Mouse (Mus musculus) left cerebral cortex, postnatal 14 days (tissue): ENCODE measurements at regions not wholly inside any gene's neighbourhood (a gene's known extent, or its start where the extent isn't known, plus 50 kb on each side); places are given as distances from the start of the nearest gene placed in this dataset.

Source experiments
- DNase-seq, 2 experiments: peaks; one replicate each; pipeline ENCODE4 v3.0.0; 2021 to 2022; ENCODE audit warnings: low spot score in 2 of 2, mixed read lengths in 1 of 2
- intact Hi-C: fragments of 180-260 bp; cut with DNase I; formaldehyde crosslinking; loops from one replicate; pipeline ENCODE4 v1.15.1; 2025

- intact Hi-C loops: no loop called here
- no peak for DNase-seq
Measured at GRCm38 (mm10) chr2:61137378-61137777, 174.4 kb upstream of the Rbms1 start.

DNA sequence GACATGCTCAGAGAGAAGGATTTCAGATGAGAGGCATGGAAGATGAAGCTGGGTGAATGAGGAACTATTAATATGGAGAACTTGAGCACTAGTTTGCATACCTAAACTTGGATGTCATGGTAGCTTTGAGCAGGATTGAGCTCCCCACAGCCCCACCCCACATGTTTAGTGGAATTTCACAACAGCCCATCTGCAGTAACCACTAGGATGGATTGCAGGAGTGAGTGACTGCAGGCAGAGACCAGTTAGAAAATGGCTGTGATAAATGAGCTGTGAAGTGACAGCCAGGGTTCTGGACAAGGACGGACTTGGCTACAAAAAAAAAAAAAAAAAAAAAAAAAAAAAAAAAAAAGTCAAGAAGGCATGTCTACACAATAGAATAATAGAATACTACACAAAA is 173.9 kb upstream of the Rbms1 start:
- DNase-seq: no peak
- intact Hi-C loops: no loop called here

DNA sequence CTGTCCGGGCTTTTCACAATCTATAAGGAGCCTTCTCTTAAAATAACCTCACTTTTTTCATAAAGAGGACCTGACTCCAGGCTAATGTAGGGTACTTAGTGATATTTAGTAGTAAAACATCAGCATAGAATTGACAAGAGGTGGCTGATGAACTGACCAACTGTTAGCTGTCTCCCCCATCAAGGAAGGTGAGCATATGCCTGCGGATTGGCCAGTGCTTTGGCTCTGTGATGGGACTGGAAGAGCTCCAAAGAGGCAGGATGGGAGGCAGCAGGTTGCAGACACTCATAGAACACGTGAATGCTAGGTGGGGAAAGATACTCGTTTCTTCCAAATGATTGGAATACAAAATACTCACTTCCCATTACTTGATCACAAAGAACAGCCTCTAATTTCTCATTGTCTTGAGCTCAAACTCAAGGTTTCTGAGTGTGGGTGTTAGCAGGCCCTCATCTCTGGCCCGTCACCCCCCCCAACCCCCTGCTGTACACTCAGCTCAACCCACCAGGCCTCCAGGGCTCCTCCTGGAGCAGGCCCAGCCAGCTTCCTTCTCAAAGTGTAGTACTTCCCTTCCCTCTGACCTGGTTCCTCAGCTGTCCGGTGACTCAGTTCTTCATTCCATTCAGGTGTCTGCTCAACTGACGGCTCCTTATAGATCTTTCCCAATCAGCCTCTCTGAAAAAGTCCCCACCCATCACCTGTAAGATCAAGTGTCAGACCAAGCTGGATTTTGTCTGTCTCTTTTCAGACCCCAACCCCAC is 160.2 kb upstream of the Rbms1 start:
- no peak for DNase-seq
- intact Hi-C loops: no loop called here

DNA sequence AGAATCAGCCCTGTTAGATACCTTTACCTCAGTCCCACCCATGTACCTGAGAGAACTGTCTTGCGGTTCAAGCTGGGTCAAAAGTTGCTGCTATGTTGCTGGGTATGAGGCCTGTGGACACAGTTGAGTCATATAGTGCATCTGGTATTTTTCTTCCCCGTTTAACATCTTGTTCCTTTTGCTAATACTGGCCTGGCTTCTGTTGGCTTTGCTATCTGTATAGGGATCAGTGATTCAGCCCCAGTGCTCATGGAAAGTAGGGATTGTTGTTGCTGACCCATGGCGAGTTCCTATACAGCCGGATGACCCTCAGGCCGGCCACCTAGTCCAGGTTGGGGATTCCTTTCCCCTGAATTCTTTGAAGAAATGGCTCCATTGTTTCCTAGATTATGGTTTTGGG is 158.3 kb upstream of the Rbms1 start:
- intact Hi-C loops: no loop called here
- no peak for DNase-seq

DNA sequence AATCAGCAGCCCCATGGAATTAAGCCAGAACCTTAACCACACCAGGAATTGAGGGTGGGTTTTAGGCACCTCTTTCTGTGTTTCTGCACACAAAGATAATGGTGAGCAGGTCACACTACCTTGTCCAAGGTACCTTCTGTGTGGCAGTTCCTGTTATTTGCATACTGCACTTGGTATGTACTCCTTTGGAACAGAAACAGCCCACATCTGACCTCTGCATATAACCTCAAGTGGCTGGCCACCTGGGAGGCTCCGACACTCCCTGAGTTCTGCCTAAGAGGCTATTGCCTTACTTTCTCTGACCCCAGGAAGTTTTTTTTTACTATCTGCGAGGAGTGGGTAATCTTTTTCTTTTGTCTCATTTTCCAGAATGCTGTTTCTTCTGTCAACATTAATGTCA is 151.6 kb upstream of the Rbms1 start:
- no peak for DNase-seq
- intact Hi-C loops: no loop called here

DNA sequence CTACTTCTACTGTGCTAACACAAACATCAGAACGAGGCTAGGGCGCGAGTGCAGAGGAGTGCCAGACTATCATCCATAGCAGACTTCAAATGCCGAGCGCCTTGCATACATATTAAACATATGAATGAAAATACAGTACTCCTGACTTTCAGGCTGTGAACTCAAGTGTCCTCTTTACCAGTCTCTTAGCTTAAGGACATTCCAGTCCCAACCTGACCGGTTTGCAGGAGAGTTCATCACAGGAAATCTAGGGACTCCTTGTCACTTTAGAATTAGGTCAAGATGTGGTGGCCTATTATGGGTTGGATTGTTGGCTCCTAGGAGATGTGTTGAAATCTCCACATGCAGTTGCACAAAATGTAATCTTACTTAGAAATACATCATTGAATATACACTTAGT is 150.9 kb upstream of the Rbms1 start:
- intact Hi-C loops: no loop called here
- no peak for DNase-seq

DNA sequence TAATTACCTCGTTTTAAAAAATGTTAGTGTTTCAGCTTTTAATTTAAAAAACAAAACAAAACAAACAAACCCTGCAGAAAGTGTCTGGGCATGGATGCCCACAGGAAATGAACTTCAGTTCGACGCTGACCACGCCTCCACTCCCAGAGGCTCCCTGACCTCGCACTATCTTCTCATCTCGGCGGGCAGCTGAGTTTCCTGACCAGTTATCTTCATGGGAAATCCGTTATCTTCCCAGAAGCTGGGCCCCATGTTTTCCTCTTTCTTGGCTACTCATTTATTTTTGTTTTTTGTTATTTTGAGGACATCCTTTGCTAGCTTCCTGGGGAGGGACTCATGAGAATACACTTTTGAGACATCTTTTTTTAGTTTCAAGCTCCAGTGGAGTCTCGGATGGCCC is 147.6 kb upstream of the Rbms1 start:
- intact Hi-C loops: no loop called here
- no peak for DNase-seq

GRCm38 (mm10) chr2:61109564-61109963 is 146.6 kb upstream of the Rbms1 start:
- intact Hi-C loops: no loop called here
- DNase-seq: no peak

DNA sequence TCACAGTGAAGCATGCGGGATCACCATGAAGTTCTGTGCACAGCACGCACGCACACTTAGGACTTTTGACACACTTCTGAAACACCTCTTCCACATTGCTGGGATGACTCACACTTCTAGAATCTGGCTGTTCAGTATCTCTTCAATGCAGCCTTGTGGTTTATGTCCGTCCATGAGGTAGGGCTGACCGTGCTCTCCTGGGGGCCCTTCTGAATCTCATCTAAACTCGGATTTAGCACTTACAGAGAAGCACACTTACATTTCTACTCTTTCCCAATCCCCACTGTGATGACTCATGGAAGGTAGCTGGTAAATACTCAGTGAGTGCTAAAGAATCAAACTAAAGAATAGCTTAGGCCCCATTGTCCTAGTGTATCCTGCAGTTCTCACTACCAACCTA is 142.2 kb upstream of the Rbms1 start:
- intact Hi-C loops: no loop called here
- DNase-seq: no peak

DNA sequence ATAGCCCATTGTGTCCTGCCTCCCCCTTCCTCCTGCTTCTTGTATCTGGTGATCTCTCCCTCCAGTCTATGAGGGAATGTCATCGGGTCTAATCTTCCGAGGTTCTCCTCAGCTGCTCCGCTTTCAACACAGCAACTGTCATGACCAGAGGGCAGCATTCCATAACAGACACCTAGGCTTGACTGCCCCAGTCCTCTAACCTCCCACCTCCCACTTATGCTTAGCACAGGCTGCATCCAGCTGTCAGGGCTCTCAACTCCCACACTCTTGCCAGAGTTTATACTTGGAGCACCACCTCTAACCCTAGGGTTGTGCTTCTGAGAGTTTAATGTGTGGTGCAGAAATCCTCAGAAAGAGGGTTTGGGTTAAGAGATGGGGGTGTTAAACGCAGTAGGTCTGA is 137.9 kb upstream of the Rbms1 start:
- intact Hi-C loops: no loop called here

DNA sequence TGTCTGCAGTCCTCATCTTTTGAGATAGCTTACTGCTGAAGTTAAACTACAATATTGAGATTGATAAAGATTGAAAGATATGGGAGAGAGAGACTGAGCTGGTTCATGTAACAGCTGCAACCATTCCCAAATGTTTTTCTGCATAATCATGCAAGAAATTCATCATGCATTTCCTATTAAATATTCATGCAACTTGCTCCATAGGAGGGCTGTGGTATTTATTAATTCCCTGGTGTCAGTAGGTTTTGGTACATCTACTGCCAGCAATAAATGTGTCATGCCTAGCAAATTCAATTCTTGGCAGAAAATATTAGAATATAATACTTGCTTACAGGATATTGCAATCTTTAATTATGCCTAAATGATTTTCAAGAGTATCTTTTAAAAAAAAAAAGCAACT is 125.5 kb upstream of the Rbms1 start:
- DNase-seq: no peak
- intact Hi-C loops: no loop called here

More for the DNA sequence above, 137.9 kb upstream of the Rbms1 start:
- no peak for DNase-seq

GRCm38 (mm10) chr2:61084835-61085234 is 121.8 kb upstream of the Rbms1 start:
- intact Hi-C loops: no loop called here
- no peak for DNase-seq

GRCm38 (mm10) chr2:61083100-61083499 is 120.1 kb upstream of the Rbms1 start:
- intact Hi-C loops: no loop called here
- no peak for DNase-seq

DNA sequence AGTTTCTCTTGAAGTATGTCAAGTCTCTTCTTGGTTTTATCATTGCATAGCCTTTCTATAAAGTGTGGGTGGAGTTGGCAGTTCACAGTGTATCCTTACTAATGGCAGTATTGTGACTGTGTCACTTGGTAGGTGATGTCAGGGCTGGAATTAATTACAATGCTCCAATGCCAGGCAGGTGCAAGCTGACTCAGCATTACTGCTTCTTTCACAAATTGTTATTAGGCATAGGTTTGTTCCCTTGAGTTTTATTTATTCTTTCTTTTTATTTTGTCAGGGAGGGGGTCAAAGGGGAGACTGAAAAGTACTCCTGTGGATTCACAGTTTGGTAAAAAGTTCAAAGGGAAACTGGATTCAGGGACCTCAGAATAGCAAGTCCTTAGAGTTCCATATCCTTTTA is 119.6 kb upstream of the Rbms1 start:
- DNase-seq: no peak
- intact Hi-C loops: no loop called here

GRCm38 (mm10) chr2:61080006-61080405 is 117.0 kb upstream of the Rbms1 start:
- intact Hi-C loops: no loop called here

GRCm38 (mm10) chr2:61071025-61071424 is 108.0 kb upstream of the Rbms1 start:
- no peak for DNase-seq
- intact Hi-C loops: no loop called here

More at GRCm38 (mm10) chr2:61080006-61080405, 117.0 kb upstream of the Rbms1 start:
- DNase-seq: no peak

DNA sequence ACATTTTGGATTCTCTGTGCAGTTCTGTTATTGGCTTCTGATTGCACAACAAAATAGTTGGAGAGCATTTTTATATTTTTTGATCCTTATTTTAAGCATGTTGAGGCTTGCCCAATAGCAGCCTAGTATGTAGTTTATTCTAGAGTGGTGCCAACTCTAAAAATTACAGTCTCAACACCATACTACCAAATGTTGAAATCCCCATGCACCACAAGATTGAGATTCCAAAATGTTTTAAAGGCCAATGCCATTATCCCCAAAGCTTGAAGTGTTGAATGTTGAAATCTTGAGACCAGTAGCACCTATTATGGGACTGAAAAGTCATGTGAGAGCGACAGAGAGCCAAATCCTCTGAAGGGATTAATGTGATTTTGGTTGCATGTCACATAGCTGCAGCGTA is 104.9 kb upstream of the Rbms1 start:
- no peak for DNase-seq
- intact Hi-C loops: no loop called here

GRCm38 (mm10) chr2:61062125-61062524 is 99.1 kb upstream of the Rbms1 start:
- DNase-seq: no peak
- intact Hi-C loops: no loop called here

GRCm38 (mm10) chr2:61060906-61061305 is 97.9 kb upstream of the Rbms1 start:
- intact Hi-C loops: no loop called here
- DNase-seq: no peak

DNA sequence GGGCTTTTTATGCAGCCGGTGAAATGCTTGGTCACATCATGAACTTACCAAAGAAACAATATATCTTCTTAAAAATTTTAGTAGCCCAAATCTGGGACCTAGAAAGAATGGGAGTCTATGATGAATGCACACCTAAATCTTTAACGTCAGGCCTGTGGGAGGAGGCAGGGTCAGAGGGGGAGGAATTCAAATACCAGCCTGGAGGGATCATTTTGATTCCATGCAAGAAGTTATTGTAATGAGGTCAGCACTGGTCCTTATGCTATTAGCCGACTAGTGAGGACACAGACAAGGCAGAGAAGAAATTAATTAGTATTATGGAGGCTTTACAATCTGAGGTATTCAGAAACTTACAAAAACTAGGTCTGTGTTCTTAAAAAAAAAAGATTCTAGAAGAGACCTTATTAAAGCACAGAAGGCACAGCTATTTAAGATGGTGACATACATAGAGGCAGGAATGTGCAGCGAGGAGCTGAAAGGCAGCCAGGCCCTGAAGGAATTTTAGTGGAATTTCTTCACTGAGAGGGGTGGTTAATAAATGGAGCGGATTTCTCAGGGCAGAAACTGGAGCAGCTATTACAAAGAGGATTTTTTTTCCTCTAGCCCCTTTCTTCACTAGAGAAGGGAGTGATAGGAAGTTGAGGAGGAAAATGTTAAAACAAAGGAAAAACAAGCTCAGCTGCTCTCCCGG is 95.7 kb upstream of the Rbms1 start:
- peak; percentile 11 to 25 for DNase-seq
- intact Hi-C loops: no loop called here

GRCm38 (mm10) chr2:61052296-61052695 is 89.3 kb upstream of the Rbms1 start:
- intact Hi-C loops: no loop called here
- no peak for DNase-seq
